Mouse (Mus musculus): Measurements from ENCODE around the gene Ifi47. TPM values are rescaled to one million over a fixed set of nuclear protein-coding genes. Genes with fewer than 3 reads are reported as not detected.

Ifi47 gene
- polyA plus RNA-seq, 1 experiment = not detected

GRCm38 (mm10) chr11:49088990-49089652, 12.7 kb downstream of the Ifi47 start:
- TF ChIP-seq CTCF (IDR thresholded peaks at IDR 0.05; ENCODE audit: insufficient read depth, low read depth, low read length) = no peak
- TF ChIP-seq POLR2A (IDR thresholded peaks at IDR 0.05; ENCODE audit: insufficient read depth, low read depth, low read length) = no peak
- H3K4me3 ChIP-seq (ENCODE audit: insufficient read depth, low read depth, low read length) = no peak overlapping the region
- H3K4me1 ChIP-seq (ENCODE audit: control insufficient read depth, insufficient read depth, low read length) = peaks cover 5% of the 10 kb centered on the region
- H3K27ac ChIP-seq (ENCODE audit: insufficient read depth, low read depth, low read length) = no peak overlapping the region
- 94% methylated on average over 5 of the region's 5 CpGs for WGBS

GRCm38 (mm10) chr11:49089735-49090507, 13.5 kb downstream of the Ifi47 start:
- H3K27ac ChIP-seq (ENCODE audit: insufficient read depth, low read depth, low read length) = no peak overlapping the region
- H3K4me1 ChIP-seq (ENCODE audit: control insufficient read depth, insufficient read depth, low read length) = peaks cover 5% of the 10 kb centered on the region
- no peak overlapping the region for H3K4me3 ChIP-seq (ENCODE audit: insufficient read depth, low read depth, low read length)
- 83% methylated on average over 3 of the region's 3 CpGs for WGBS
- TF ChIP-seq POLR2A (IDR thresholded peaks at IDR 0.05; ENCODE audit: insufficient read depth, low read depth, low read length) (no peak), CTCF (IDR thresholded peaks at IDR 0.05; ENCODE audit: insufficient read depth, low read depth, low read length) (no peak)

- Histone ChIP-seq H3K4me1 (ENCODE audit: control insufficient read depth, insufficient read depth, low read length) (peaks cover 5% of the 10 kb centered on the region), H3K27ac (ENCODE audit: insufficient read depth, low read depth, low read length) (no peak overlapping the region), H3K4me3 (ENCODE audit: insufficient read depth, low read depth, low read length) (no peak overlapping the region)
- 81% methylated on average over 5 of the region's 5 CpGs for WGBS
- no peak for TF ChIP-seq POLR2A (IDR thresholded peaks at IDR 0.05; ENCODE audit: insufficient read depth, low read depth, low read length)
- TF ChIP-seq CTCF (IDR thresholded peaks at IDR 0.05; ENCODE audit: insufficient read depth, low read depth, low read length) = no peak
Measured at GRCm38 (mm10) chr11:49090551-49090950, 14.2 kb downstream of the Ifi47 start.

GRCm38 (mm10) chr11:49091171-49091570, 14.8 kb downstream of the Ifi47 start:
- 83% methylated on average over 4 of the region's 4 CpGs for WGBS
- H3K27ac ChIP-seq (ENCODE audit: insufficient read depth, low read depth, low read length) = no peak overlapping the region
- H3K4me3 ChIP-seq (ENCODE audit: insufficient read depth, low read depth, low read length) = no peak overlapping the region
- TF ChIP-seq CTCF (IDR thresholded peaks at IDR 0.05; ENCODE audit: insufficient read depth, low read depth, low read length) = no peak
- no peak for TF ChIP-seq POLR2A (IDR thresholded peaks at IDR 0.05; ENCODE audit: insufficient read depth, low read depth, low read length)
- peaks cover 5% of the 10 kb centered on the region for H3K4me1 ChIP-seq (ENCODE audit: control insufficient read depth, insufficient read depth, low read length)

- Histone ChIP-seq H3K4me1 (ENCODE audit: control insufficient read depth, insufficient read depth, low read length) (peaks cover 5% of the 10 kb centered on the region), H3K4me3 (ENCODE audit: insufficient read depth, low read depth, low read length) (no peak overlapping the region), H3K27ac (ENCODE audit: insufficient read depth, low read depth, low read length) (no peak overlapping the region)
- no peak for TF ChIP-seq CTCF (IDR thresholded peaks at IDR 0.05; ENCODE audit: insufficient read depth, low read depth, low read length)
- TF ChIP-seq POLR2A (IDR thresholded peaks at IDR 0.05; ENCODE audit: insufficient read depth, low read depth, low read length) = no peak
- 94% methylated on average over 1 of the region's 1 CpGs for WGBS
Measured at GRCm38 (mm10) chr11:49092053-49092586, 15.7 kb downstream of the Ifi47 start.

GRCm38 (mm10) chr11:49092786-49093185, 16.4 kb downstream of the Ifi47 start:
- Histone ChIP-seq H3K4me1 (ENCODE audit: control insufficient read depth, insufficient read depth, low read length) (peaks cover 5% of the 10 kb centered on the region), H3K27ac (ENCODE audit: insufficient read depth, low read depth, low read length) (no peak overlapping the region), H3K4me3 (ENCODE audit: insufficient read depth, low read depth, low read length) (no peak overlapping the region)
- no peak for TF ChIP-seq POLR2A (IDR thresholded peaks at IDR 0.05; ENCODE audit: insufficient read depth, low read depth, low read length)
- no peak for TF ChIP-seq CTCF (IDR thresholded peaks at IDR 0.05; ENCODE audit: insufficient read depth, low read depth, low read length)
- 90% methylated on average over 2 of the region's 2 CpGs for WGBS

- H3K27ac ChIP-seq (ENCODE audit: insufficient read depth, low read depth, low read length) = no peak overlapping the region
- 92% methylated on average over 6 of the region's 6 CpGs for WGBS
- no peak overlapping the region for H3K4me3 ChIP-seq (ENCODE audit: insufficient read depth, low read depth, low read length)
- H3K4me1 ChIP-seq (ENCODE audit: control insufficient read depth, insufficient read depth, low read length) = no peaks in the 10 kb centered on the region
- no peak for TF ChIP-seq CTCF (IDR thresholded peaks at IDR 0.05; ENCODE audit: insufficient read depth, low read depth, low read length)
- no peak for TF ChIP-seq POLR2A (IDR thresholded peaks at IDR 0.05; ENCODE audit: insufficient read depth, low read depth, low read length)
Measured at GRCm38 (mm10) chr11:49093861-49094660, 17.7 kb downstream of the Ifi47 start.

GRCm38 (mm10) chr11:49095367-49095766, 19.0 kb downstream of the Ifi47 start:
- H3K4me3 ChIP-seq (ENCODE audit: insufficient read depth, low read depth, low read length) = no peak overlapping the region
- H3K4me1 ChIP-seq (ENCODE audit: control insufficient read depth, insufficient read depth, low read length) = no peaks in the 10 kb centered on the region
- WGBS = 65% methylated on average over 4 of the region's 4 CpGs
- TF ChIP-seq CTCF (IDR thresholded peaks at IDR 0.05; ENCODE audit: insufficient read depth, low read depth, low read length) = no peak
- TF ChIP-seq POLR2A (IDR thresholded peaks at IDR 0.05; ENCODE audit: insufficient read depth, low read depth, low read length) = no peak
- H3K27ac ChIP-seq (ENCODE audit: insufficient read depth, low read depth, low read length) = no peak overlapping the region

Data from olfactory bulb, adult 2 months (tissue).